10 mouse cellular contexts compared by ENCODE assay signal in the genomic region with DNA sequence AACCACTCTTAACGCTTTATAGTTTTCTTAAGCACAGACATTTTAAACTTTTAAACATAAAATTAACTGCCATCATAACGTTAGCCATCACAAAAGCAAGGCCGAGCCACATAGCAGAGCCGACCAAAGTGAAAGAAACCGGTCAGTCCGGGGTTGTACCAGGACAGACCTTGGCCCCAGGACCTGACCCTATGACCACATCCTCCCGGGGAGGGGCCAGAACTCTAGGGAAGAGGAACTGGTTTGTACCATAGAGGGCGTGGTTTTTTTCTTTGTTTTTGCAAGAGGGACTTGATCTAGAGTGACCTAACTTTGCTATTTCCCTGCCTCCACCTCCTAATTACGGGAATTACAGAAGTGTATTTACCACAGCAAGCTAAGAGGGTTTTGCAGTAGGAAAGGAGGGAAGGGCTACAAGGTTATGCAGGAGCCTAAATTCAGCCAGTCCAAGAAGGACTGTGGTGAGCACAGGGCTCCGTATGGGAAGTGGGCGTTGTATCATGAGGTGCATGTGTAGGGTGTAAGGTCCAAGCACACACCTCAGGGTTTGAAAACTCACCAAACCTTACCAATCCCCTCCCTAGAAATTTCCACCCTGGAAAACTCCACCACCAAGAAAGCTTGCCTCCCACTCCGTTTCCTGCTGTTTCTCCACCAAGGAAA. TPM values are rescaled to one million over a fixed set of nuclear protein-coding genes. Genes with fewer than 3 reads are reported as not detected.
DNase-seq lines count a peak whose midpoint lies in the region; ATAC-seq lines count a peak whose summit lies in the region.
"Had no signal": no experiment of that assay in that cellular context is flagged by ENCODE, and none has a peak within 500 bp of the region (broad histone marks: within the 10 kb centered on the region; RNA-seq: fewer than 3 reads in every experiment).

No protein-coding gene starts in this region.

- 64% methylated on average over 12 of the region's 12 CpGs for WGBS in heart, embryonic 12.5 days
- WGBS in liver, embryonic 12.5 days (ENCODE audit: insufficient replicate concordance), result 36% methylated on average over 12 of the region's 12 CpGs
- 69% methylated on average over 12 of the region's 12 CpGs for WGBS in hindbrain, embryonic 10.5 days

- ATAC-seq in heart, embryonic 12.5 days (ENCODE audit: insufficient number of reproducible peaks, low FRiP score), result no peak
- ATAC-seq in granulocyte monocyte progenitor cell, adult 5-6 weeks (replicated peaks; ENCODE audit: poor library complexity, severe bottlenecking), result peak; percentile 88
- ATAC-seq in liver, embryonic 12.5 days, result peak; percentile 69
- no peak for ATAC-seq in erythroid progenitor cell, adult 5-6 weeks (replicated peaks; ENCODE audit: low FRiP score, poor library complexity, severe bottlenecking)

- peaks cover 21% of the 10 kb centered on the region for H3K27me3 ChIP-seq in heart, embryonic 12.5 days (replicated peaks)
- H3K27me3 ChIP-seq in liver, embryonic 12.5 days (replicated peaks), result peaks cover 17% of the 10 kb centered on the region; the same call in 1 of the 2 replicates
- no peaks in the 10 kb centered on the region for H3K27me3 ChIP-seq in hindbrain, embryonic 10.5 days (ENCODE audit: insufficient read depth, poor library complexity, severe bottlenecking)

- H3K9ac ChIP-seq in heart, embryonic 12.5 days, result no peak overlapping the region
- no peak overlapping the region for H3K9ac ChIP-seq in liver, embryonic 12.5 days
- H3K9ac ChIP-seq: hindbrain, embryonic 13.5 days; neural tube, embryonic 13.5 days had no signal

- peaks cover 10% of the 10 kb centered on the region for H3K9me3 ChIP-seq in heart, embryonic 12.5 days (replicated peaks)
- H3K9me3 ChIP-seq in liver, embryonic 12.5 days (replicated peaks), result no peaks in the 10 kb centered on the region
- H3K9me3 ChIP-seq in hindbrain, embryonic 10.5 days, result peaks cover 9% of the 10 kb centered on the region
- H3K9me3 ChIP-seq: neural tube, embryonic 13.5 days had no signal

- peak; percentile 99 for DNase-seq in heart, adult 11 months
- peak; percentile 83 to 88 for DNase-seq in spleen, postnatal 36 days (ENCODE audit: low spot score in 2 of 2)
- DNase-seq in cerebellum, adult 9-10 months, result no peak
- DNase-seq in hindbrain, embryonic 10.5 days (ENCODE audit: low spot score), result no peak

- H3K4me2 ChIP-seq in heart, embryonic 12.5 days, result no peak overlapping the region
- peak overlapping the region; percentile 18 for H3K4me2 ChIP-seq in liver, embryonic 12.5 days
- H3K4me2 ChIP-seq: hindbrain, embryonic 13.5 days; neural tube, embryonic 13.5 days had no signal

- H3K27ac ChIP-seq in heart, embryonic 12.5 days (ENCODE audit: poor library complexity, severe bottlenecking), result no peak overlapping the region
- H3K27ac ChIP-seq in liver, embryonic 12.5 days, result peak overlapping the region; percentile 65; the same call in 1 of the 2 replicates
- no peak overlapping the region for H3K27ac ChIP-seq in hindbrain, embryonic 10.5 days
- H3K27ac ChIP-seq: hindbrain, embryonic 13.5 days; neural tube, embryonic 13.5 days had no signal

- H3K36me3 ChIP-seq in heart, embryonic 12.5 days, result no peaks in the 10 kb centered on the region
- H3K36me3 ChIP-seq in liver, embryonic 12.5 days, result no peaks in the 10 kb centered on the region
- H3K36me3 ChIP-seq in hindbrain, embryonic 10.5 days, result no peaks in the 10 kb centered on the region
- H3K36me3 ChIP-seq: hindbrain, embryonic 13.5 days; neural tube, embryonic 13.5 days had no signal

- H3K4me3 ChIP-seq in heart, embryonic 12.5 days, result no peak overlapping the region
- no peak overlapping the region for H3K4me3 ChIP-seq in liver, embryonic 12.5 days
- H3K4me3 ChIP-seq in hindbrain, embryonic 10.5 days, result no peak overlapping the region
- H3K4me3 ChIP-seq: hindbrain, embryonic 13.5 days; neural tube, embryonic 13.5 days had no signal

- H3K4me1 ChIP-seq in heart, embryonic 12.5 days (replicated peaks), result no peaks in the 10 kb centered on the region
- 0 out of 2 replicates have a peak, but pooled peaks cover 5% of the 10 kb centered on the region for H3K4me1 ChIP-seq in liver, embryonic 12.5 days
- H3K4me1 ChIP-seq in hindbrain, embryonic 10.5 days (replicated peaks), result no peaks in the 10 kb centered on the region
- H3K4me1 ChIP-seq: hindbrain, embryonic 13.5 days; neural tube, embryonic 13.5 days had no signal

RNA-seq across cellular contexts. Expression of gene F12, which starts 2.8 kb away (rescaled TPM):
- 0.96 TPM in 1 of 2 replicates, not detected in the other for polyA plus RNA-seq in heart, embryonic 12.5 days (2016; fragmentation: Nextera tagmentation; extraction: Ambion mirVana)
- not detected in 2 replicates for total RNA-seq in granulocyte monocyte progenitor cell, adult 5-6 weeks (2014; fragmentation: Nextera tagmentation)
- total RNA-seq in granulocyte monocyte progenitor cell, adult 5-6 weeks (2017), result not detected in 2 replicates
- polyA plus RNA-seq in liver, embryonic 12.5 days (2016; fragmentation: Nextera tagmentation; extraction: Ambion mirVana), result 55.9 and 57.0 TPM in 2 replicates
- not detected in 2 replicates for total RNA-seq in erythroid progenitor cell, adult 5-6 weeks (2015; ENCODE audit: low replicate concordance)
- total RNA-seq in erythroid progenitor cell, adult 5-6 weeks (2017; ENCODE audit: low replicate concordance), result not detected in 2 replicates
- 0.07 and 0.25 TPM in 2 replicates for polyA plus RNA-seq in hindbrain, embryonic 10.5 days (2016; fragmentation: Nextera tagmentation; extraction: Ambion mirVana)
- polyA plus RNA-seq: hindbrain, embryonic 13.5 days; neural tube, embryonic 13.5 days had no signal

RNA-seq across cellular contexts. Expression of gene Pfn3, which starts 14.3 kb away (rescaled TPM):
- not detected in 2 replicates for polyA plus RNA-seq in heart, embryonic 12.5 days (2016; fragmentation: Nextera tagmentation; extraction: Ambion mirVana)
- not detected in 2 replicates for total RNA-seq in granulocyte monocyte progenitor cell, adult 5-6 weeks (2014; fragmentation: Nextera tagmentation)
- not detected in 2 replicates for total RNA-seq in granulocyte monocyte progenitor cell, adult 5-6 weeks (2017)
- not detected in 2 replicates for polyA plus RNA-seq in liver, embryonic 12.5 days (2016; fragmentation: Nextera tagmentation; extraction: Ambion mirVana)
- not detected in 2 replicates for total RNA-seq in erythroid progenitor cell, adult 5-6 weeks (2015; ENCODE audit: low replicate concordance)
- not detected in 2 replicates for total RNA-seq in erythroid progenitor cell, adult 5-6 weeks (2017; ENCODE audit: low replicate concordance)
- polyA plus RNA-seq in hindbrain, embryonic 10.5 days (2016; fragmentation: Nextera tagmentation; extraction: Ambion mirVana), result not detected in 2 replicates
- polyA plus RNA-seq: hindbrain, embryonic 13.5 days; neural tube, embryonic 13.5 days had no signal

RNA-seq across cellular contexts. Expression of gene Grk6, which starts 15.5 kb away (rescaled TPM):
- 27.6 and 29.1 TPM in 2 replicates for polyA plus RNA-seq in heart, embryonic 12.5 days (2016; fragmentation: Nextera tagmentation; extraction: Ambion mirVana)
- total RNA-seq in granulocyte monocyte progenitor cell, adult 5-6 weeks (2014; fragmentation: Nextera tagmentation), result 56.7 and 62.4 TPM in 2 replicates
- 64.8 and 67.5 TPM in 2 replicates for total RNA-seq in granulocyte monocyte progenitor cell, adult 5-6 weeks (2017)
- 44.1 and 44.6 TPM in 2 replicates for polyA plus RNA-seq in liver, embryonic 12.5 days (2016; fragmentation: Nextera tagmentation; extraction: Ambion mirVana)
- 48.2 and 55.5 TPM in 2 replicates for total RNA-seq in erythroid progenitor cell, adult 5-6 weeks (2015; ENCODE audit: low replicate concordance)
- total RNA-seq in erythroid progenitor cell, adult 5-6 weeks (2017; ENCODE audit: low replicate concordance), result 62.2 and 75.7 TPM in 2 replicates
- polyA plus RNA-seq in hindbrain, embryonic 10.5 days (2016; fragmentation: Nextera tagmentation; extraction: Ambion mirVana), result 51.5 and 52.3 TPM in 2 replicates

RNA-seq across cellular contexts. Expression of gene Slc34a1, which starts 31.4 kb away (rescaled TPM):
- not detected in 2 replicates for polyA plus RNA-seq in heart, embryonic 12.5 days (2016; fragmentation: Nextera tagmentation; extraction: Ambion mirVana)
- total RNA-seq in granulocyte monocyte progenitor cell, adult 5-6 weeks (2014; fragmentation: Nextera tagmentation), result not detected in 2 replicates
- total RNA-seq in granulocyte monocyte progenitor cell, adult 5-6 weeks (2017), result 0.56 TPM in 1 of 2 replicates, not detected in the other
- polyA plus RNA-seq in liver, embryonic 12.5 days (2016; fragmentation: Nextera tagmentation; extraction: Ambion mirVana), result not detected in 2 replicates
- not detected in 2 replicates for total RNA-seq in erythroid progenitor cell, adult 5-6 weeks (2015; ENCODE audit: low replicate concordance)
- not detected in 2 replicates for total RNA-seq in erythroid progenitor cell, adult 5-6 weeks (2017; ENCODE audit: low replicate concordance)
- 0.22 TPM in 1 of 2 replicates, not detected in the other for polyA plus RNA-seq in hindbrain, embryonic 10.5 days (2016; fragmentation: Nextera tagmentation; extraction: Ambion mirVana)
- polyA plus RNA-seq: hindbrain, embryonic 13.5 days; neural tube, embryonic 13.5 days had no signal

RNA-seq across cellular contexts. Expression of gene Prr7, which starts 34.7 kb away (rescaled TPM):
- polyA plus RNA-seq in heart, embryonic 12.5 days (2016; fragmentation: Nextera tagmentation; extraction: Ambion mirVana), result 0.41 TPM in 1 of 2 replicates, not detected in the other
- 1.9 TPM in 1 of 2 replicates, not detected in the other for total RNA-seq in granulocyte monocyte progenitor cell, adult 5-6 weeks (2014; fragmentation: Nextera tagmentation)
- 1.6 TPM in 1 of 2 replicates, not detected in the other for total RNA-seq in granulocyte monocyte progenitor cell, adult 5-6 weeks (2017)
- not detected in 2 replicates for polyA plus RNA-seq in liver, embryonic 12.5 days (2016; fragmentation: Nextera tagmentation; extraction: Ambion mirVana)
- total RNA-seq in erythroid progenitor cell, adult 5-6 weeks (2015; ENCODE audit: low replicate concordance), result not detected in 2 replicates
- not detected in 2 replicates for total RNA-seq in erythroid progenitor cell, adult 5-6 weeks (2017; ENCODE audit: low replicate concordance)
- 0.69 and 1.0 TPM in 2 replicates for polyA plus RNA-seq in hindbrain, embryonic 10.5 days (2016; fragmentation: Nextera tagmentation; extraction: Ambion mirVana)

Comparison
In these comparisons a context has a peak if more than half of its experiments do, and no peak if none do; other contexts are left out.
1. DNase-seq: peak in heart, adult 11 months (single experiment) and spleen, postnatal 36 days (2 of 2); none in cerebellum, adult 9-10 months (single experiment) and hindbrain, embryonic 10.5 days (single experiment).
2. ATAC-seq: peak in granulocyte monocyte progenitor cell, adult 5-6 weeks (single experiment) and liver, embryonic 12.5 days (single experiment); none in heart, embryonic 12.5 days (single experiment) and erythroid progenitor cell, adult 5-6 weeks (single experiment).
3. RNA of gene F12, which starts 2.8 kb away (polyA plus RNA-seq): 55.9 to 57.0 TPM in liver, embryonic 12.5 days; 0.96 TPM in heart, embryonic 12.5 days and 0.07 to 0.25 TPM in hindbrain, embryonic 10.5 days; every median in the first group is over 10 times any median in the second.